Mouse (Mus musculus): ENCODE results near the gene Synrg. TPM values are rescaled to one million over a fixed set of nuclear protein-coding genes. Genes with fewer than 3 reads are reported as not detected.

Synrg gene
- total RNA-seq (2023): 10 to 100 TPM; 38.9 to 39.0 TPM

GRCm38 (mm10) chr11:83963991-83964921 lies at the start of gene Synrg:
Synrg (plus strand) TSS chr11:83964428.

GRCm38 (mm10) chr11:83941950-83942840 lies 22.0 kb upstream of the Synrg start, which contains the start of gene Ddx52:
Ddx52 (plus strand) TSS chr11:83942062.

GRCm38 (mm10) chr11:84069034-84069370 lies 104.8 kb downstream of the Synrg start, which contains the start of gene Dusp14:
Dusp14 (minus strand) TSS chr11:84069261.

Other genes with a start within 250 kb of the Synrg start
- gene Wfdc21, start 217.5 kb upstream of the Synrg start, total RNA-seq (2023): 100 to 1,000 TPM; 619 to 711 TPM
- gene Heatr6, start 210.7 kb upstream of the Synrg start, total RNA-seq (2023): 10 to 100 TPM; 29.1 to 32.3 TPM
- not detected for gene Hnf1b, start 114.4 kb upstream of the Synrg start, total RNA-seq (2023)
- 10 to 100 TPM; 20.3 to 21.2 TPM for gene Ddx52, start 22.4 kb upstream of the Synrg start, total RNA-seq (2023)
- under 1 TPM in 1 of 2 experiments, not detected in 1; 0.40 TPM for gene Dusp14, start 104.8 kb downstream of the Synrg start, total RNA-seq (2023)
- gene Tada2a, start 165.2 kb downstream of the Synrg start, total RNA-seq (2023): 1 to 10 TPM; 4.0 to 5.0 TPM
- 10 to 100 TPM; 17.1 to 20.4 TPM for gene Acaca, start 165.2 kb downstream of the Synrg start, total RNA-seq (2023)
- gene Gm11437, start 203.0 kb downstream of the Synrg start, total RNA-seq (2023): not detected